Mouse (Mus musculus): ENCODE results near the gene Gm49368.
"Not testable (repeated sequence)": the region's sequence is repeated elsewhere in the genome, so short reads cannot be mapped to it uniquely, and the experiment has no call there.

The Gm49368 gene

DNA sequence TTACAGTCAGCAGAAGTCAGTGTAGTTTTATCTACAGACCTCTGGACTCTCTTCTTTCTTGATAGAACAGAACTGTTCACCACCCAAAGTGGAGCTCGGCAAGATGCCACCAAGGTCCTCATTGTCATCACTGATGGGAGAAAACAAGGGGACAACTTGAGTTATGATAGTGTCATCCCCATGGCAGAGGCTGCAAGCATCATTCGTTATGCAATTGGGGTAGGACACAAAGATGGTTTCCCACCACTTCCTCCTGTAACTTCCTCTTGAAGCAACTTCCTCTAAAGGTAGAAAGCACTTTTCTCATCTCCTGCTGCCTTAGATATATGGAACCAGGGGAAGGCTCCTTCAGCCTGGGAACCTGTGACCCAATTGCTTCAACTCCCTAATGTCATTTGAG, 71.1 kb downstream of the Gm49368 start:
- DNase-seq = no peak

- DNase-seq = no peak
These were observed 74.4 kb downstream of the Gm49368 start for GRCm38 (mm10) chr7:128136927-128137326.

DNA sequence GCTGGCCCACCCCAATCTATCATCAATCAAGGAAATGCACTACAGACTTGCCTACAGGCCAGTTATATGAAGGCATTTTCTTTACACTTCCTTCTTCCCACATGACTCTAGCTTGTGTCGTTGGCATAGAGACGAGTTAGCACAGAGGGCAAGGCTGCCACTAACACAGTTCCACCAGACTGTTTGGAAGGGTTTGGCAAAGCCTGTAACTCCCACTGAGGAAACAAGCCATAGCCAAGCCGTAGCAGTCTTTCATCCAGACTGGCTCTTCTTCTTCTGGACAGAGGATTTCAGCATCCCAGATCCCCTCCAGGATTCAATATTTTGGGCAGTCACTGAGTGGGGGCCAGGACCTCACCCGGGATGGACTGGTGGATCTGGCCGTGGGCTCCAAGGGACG, 77.1 kb downstream of the Gm49368 start:
- DNase-seq = peak; percentile 21

DNA sequence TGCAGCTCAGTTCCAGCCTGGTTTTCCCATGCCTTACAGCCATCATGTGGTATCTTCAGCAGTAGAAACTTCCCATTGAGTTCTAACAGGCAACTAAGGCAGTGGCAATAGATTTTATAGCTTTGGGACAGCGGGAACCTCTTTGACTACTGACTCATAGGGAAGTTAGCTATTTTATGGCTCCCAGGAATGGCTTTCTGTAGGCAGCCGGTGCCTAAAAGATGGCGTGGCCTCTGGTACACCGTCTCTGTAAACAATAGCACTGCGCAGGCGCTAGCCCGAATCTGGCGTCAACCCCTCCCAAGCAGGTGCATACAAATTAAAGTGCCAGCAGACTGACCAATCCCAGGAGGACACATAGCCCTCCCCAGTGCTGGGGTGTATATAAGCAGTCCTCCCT, 88.5 kb downstream of the Gm49368 start:
- DNase-seq = no peak

DNA sequence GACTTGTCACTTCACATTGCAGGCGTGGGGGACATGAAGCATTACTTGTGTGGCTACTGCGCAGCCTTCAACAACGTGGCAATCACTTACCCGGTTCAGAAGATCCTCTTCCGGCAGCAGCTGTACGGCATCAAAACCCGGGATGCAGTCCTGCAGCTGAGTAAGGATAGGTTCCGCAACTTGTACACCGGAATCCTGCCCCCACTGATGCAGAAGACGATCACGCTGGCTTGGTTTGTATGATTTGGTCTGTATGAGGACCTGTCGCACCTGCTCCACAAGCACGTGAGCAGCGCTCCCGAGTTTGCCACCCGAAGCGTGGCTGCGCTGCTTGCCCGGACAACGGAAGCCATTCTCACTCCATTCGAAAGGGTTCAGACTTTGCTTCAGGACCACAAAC, 91.6 kb downstream of the Gm49368 start, which contains the start of gene Itgad:
Itgad (plus strand) TSS at position 301 of the 400 bp plus-strand sequence.
- DNase-seq = no peak

GRCm38 (mm10) chr7:128154924-128155323, 92.4 kb downstream of the Gm49368 start:
- no peak for DNase-seq

DNA sequence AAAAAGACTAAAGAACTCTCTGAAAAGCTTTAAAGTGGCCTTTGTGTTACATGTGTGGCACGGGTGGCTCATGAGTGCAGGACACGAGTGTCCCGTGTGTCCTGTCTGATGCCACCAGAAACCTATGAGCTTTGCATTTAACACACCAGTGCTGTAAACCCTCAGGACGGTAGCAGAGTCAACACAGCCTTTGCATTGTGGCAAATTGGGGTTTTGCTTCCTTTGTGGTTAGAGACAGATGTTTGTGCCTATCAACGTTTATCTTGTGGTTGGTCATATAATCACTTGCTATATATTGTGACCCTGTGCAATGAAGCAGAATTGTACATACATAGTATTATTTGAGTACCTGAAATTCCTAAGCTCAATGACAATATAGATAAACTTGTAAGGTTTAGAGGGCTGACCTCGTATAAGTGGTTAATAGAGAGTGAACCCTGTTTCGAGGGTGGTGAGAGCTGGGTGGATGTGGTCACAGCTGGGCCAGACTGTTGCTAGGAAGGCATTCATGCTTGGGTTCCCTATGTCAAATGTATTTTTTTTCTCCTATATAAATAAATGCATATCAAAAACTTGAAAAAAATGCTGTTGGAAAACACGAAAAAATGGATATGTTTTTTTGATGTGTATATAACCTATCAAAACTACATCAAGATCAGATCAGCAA, 96.3 kb downstream of the Gm49368 start:
- not testable (repeated sequence) for DNase-seq

GRCm38 (mm10) chr7:128164001-128164400, 101.5 kb downstream of the Gm49368 start:
- DNase-seq = no peak

DNA sequence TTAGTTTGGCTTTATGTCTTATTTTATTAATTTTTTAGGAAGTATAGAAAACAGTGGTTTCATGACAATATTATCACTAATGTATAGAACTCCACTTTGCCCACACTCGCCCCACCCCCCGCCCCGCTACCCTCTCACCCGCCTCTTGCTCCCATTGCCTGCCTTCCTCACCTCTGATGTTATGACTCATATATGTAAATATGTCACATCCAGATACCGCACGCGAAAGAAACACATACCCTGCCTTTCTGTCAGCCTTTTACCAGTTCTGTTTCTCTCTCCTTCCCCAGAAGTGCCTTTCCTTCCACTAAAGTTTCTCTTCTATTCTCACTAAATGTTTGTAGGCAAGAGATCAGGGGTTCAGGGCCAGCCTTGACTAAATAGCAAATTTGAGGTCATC, 103.9 kb downstream of the Gm49368 start:
- DNase-seq = no peak

DNA sequence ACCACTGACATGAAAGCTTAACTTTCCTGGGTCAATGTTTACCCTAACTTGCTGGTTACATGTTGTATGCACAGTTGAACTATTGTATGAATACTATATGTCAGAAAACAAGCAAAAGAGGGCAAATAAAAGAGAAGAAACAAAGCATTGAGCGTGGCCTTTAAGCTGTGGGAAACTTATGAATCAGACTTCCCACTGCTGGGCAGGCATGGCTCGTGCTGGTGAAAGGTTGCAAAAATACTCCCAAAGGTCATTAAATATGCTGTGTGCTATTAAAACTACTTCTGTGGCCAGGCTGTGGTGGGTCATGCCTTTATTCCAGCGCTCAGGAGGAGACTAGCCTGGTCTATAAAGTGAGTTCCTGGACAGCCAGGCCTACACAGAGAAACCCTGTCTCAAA, 107.5 kb downstream of the Gm49368 start:
- DNase-seq = no peak

Measured in cerebellum, adult 9-11 months (tissue).